Mouse (Mus musculus) lung, postnatal 0 days (tissue): ENCODE results near the gene Wdpcp. TPM values are rescaled to one million over a fixed set of nuclear protein-coding genes. Genes with fewer than 3 reads are reported as not detected.

Experiments
- ATAC-seq: fragments of 200-750 bp; cut with Nextera tagmentation; 2 replicates; pipeline ENCODE4 v1.8.0; 2017; ENCODE audit warnings: moderate library complexity
- DNase-seq: peaks from one replicate; pipeline ENCODE4 v3.0.0-alpha.2; 2016; ENCODE audit warnings: low spot score
- H3K27ac ChIP-seq: fragments of 300-500 bp; sonication (generic); 2 replicates; pipeline ENCODE4 v1.5.1; 2014; ENCODE audit warnings: antibody characterized with exemption, mild to moderate bottlenecking, low read length, mixed read lengths
- H3K27me3 ChIP-seq: fragments of 300-500 bp; sonication (generic); replicated peaks from 2 replicates; pipeline ENCODE4 v1.6.1; 2014; ENCODE audit warnings: low read length, mixed read lengths; ENCODE audit not compliant: insufficient read depth
- H3K36me3 ChIP-seq: fragments of 300-500 bp; sonication (generic); 2 replicates; pipeline ENCODE4 v1.6.1; 2014; ENCODE audit warnings: low read length, mixed read lengths; ENCODE audit not compliant: insufficient read depth
- H3K4me1 ChIP-seq: fragments of 300-500 bp; sonication (generic); 2 replicates; pipeline ENCODE4 v1.6.1; 2014; ENCODE audit warnings: antibody characterized with exemption, low read depth, low read length, mixed read lengths; ENCODE audit not compliant: insufficient read depth
- H3K4me2 ChIP-seq: fragments of 300-500 bp; sonication (generic); replicated peaks from 2 replicates; pipeline ENCODE4 v1.6.1; 2014; ENCODE audit warnings: low read depth, mild to moderate bottlenecking, low read length, moderate library complexity, mixed read lengths
- H3K4me3 ChIP-seq: fragments of 300-500 bp; sonication (generic); 2 replicates; pipeline ENCODE4 v1.5.1; 2014; ENCODE audit warnings: low read depth, low read length
- H3K9ac ChIP-seq: fragments of 300-500 bp; sonication (generic); replicated peaks from 2 replicates; pipeline ENCODE4 v1.6.1; 2014; ENCODE audit warnings: low read depth, mild to moderate bottlenecking
- H3K9me3 ChIP-seq: fragments of 300-500 bp; sonication (generic); 2 replicates; pipeline ENCODE4 v1.6.1; 2016; ENCODE audit warnings: low read length, mixed read lengths
- CTCF ChIP-seq: IDR thresholded peaks from 2 replicates; pipeline ENCODE4 v1.5.1; 2016; ENCODE audit warnings: antibody characterized with exemption, mild to moderate bottlenecking
- EP300 ChIP-seq: IDR thresholded peaks from 2 replicates; pipeline ENCODE4 v1.6.1; 2016; ENCODE audit warnings: antibody characterized with exemption, mild to moderate bottlenecking, control low read depth
- WGBS: fragments of 180-500 bp; shearing (Covaris S2); extraction: QIAGEN DNeasy Blood & Tissue Kit; methylation state at CpG from one replicate; pipeline ENCODE4 v1.1.7; 2014; 5-methylcytosine and 5-hydroxymethylcytosine counted together
- microRNA-seq: library from miRNA; unstranded; fragments of <30 nt; microRNA quantifications from one replicate; pipeline ENCODE4, GENCODE M21; 2016
- polyA plus RNA-seq: library from polyadenylated mRNA; unstranded; fragments of >200 nt; fragmentation: Nextera tagmentation; extraction: Ambion mirVana; gene quantifications from 2 replicates; pipeline ENCODE4 v1.2.1, GENCODE M21; 2015

The Wdpcp gene
- polyA plus RNA-seq, 1 experiment from 2014 or later: 5.0 TPM

- TF ChIP-seq EP300 (no peak), CTCF (no peak)
- DNase-seq: no peak
- H3K36me3 ChIP-seq: no peaks in the 10 kb centered on the region
- no peak overlapping the region for H3K4me3 ChIP-seq
- WGBS: 81% methylated on average over 3 of the region's 3 CpGs
- H3K27ac ChIP-seq: no peak overlapping the region
- no peak overlapping the region for H3K9ac ChIP-seq
- no peaks in the 10 kb centered on the region for H3K27me3 ChIP-seq
- H3K4me1 ChIP-seq: no peaks in the 10 kb centered on the region
- H3K4me2 ChIP-seq: no peak overlapping the region
- ATAC-seq: no peak
- no peaks in the 10 kb centered on the region for H3K9me3 ChIP-seq
Observed at GRCm38 (mm10) chr11:21922531-21922930, 350.5 kb downstream of the Wdpcp start.

Small RNAs within 50 kb of the gene (microRNA-seq; reads per million reads assigned to microRNA genes)
- gene Gm22990: not detected

Other genes with a start within 250 kb of the Wdpcp start
- 76.4 and 92.6 TPM in 2 replicates for gene Ugp2, start 201.0 kb upstream of the Wdpcp start, polyA plus RNA-seq
- 205 and 221 TPM in 2 replicates for gene Mdh1, start 132 bp downstream of the Wdpcp start, polyA plus RNA-seq